Mouse (Mus musculus): ENCODE measurements around the gene Jmjd7. TPM values are rescaled to one million over a fixed set of nuclear protein-coding genes. Genes with fewer than 3 reads are reported as not detected.

Gene Jmjd7
- polyA plus RNA-seq, 1 experiment: 5.9 TPM

DNA sequence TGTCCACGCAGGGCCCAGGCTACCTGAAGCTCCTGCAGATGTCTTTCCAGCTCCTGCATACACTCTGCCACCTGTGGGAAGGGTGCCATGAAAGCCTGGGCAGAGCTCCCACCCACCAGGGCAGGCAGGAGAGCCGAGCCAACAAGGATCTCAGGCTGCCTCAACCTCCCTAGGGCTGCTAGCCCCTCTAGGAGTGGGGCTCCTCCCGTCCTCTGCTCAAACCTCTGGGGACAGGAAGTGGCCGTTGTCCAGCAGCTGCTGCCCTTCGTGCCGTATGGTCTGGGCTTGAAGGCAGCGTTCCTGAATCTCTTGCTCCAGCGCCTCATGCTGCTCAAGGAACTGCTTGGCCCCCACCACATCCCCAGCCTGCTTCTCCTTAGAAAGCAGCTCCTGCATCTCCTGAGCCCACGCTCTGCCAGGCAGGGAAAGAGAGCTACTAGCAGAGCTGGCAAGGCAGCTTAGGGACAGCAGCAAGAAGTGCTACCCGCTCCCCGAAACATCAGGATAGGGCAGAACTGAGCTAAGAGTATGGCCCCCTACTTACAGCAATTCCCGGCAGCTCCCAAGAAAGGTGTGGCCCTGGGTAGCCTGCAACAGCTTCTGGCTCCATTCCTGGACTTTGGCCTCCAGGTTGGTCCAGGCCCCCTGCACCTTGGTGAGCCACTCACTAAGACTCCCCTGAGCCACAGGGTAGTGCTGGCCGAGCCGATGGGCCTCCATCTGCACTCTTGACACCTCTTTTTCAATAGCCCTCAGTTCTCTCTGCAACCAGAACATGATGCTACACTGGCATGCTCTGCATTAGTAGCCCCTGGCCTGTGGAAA is 19.4 kb downstream of the Jmjd7 start:
- DNase-seq (ENCODE audit: low read depth in 1 of 2, low spot score in 2 of 2): no peak
- WGBS: 88% methylated on average over 14 of the region's 14 CpGs
- Histone ChIP-seq H3K27ac (ENCODE audit: insufficient read depth, low read length) (no peak overlapping the region), H3K36me3 (ENCODE audit: control insufficient read depth, insufficient read depth, low read length) (no peaks in the 10 kb centered on the region), H3K4me3 (ENCODE audit: extremely low read depth, insufficient read depth, insufficient read length) (no peak overlapping the region), H3K27me3 (ENCODE audit: control insufficient read depth, insufficient read depth, low read length) (no peaks in the 10 kb centered on the region), H3K4me1 (ENCODE audit: control insufficient read depth, insufficient read depth, insufficient read length) (no peaks in the 10 kb centered on the region)
- TF ChIP-seq CTCF (IDR thresholded peaks at IDR 0.05; ENCODE audit: extremely low read depth, insufficient read depth, insufficient read length, insufficient replicate concordance) (no peak), POLR2A (IDR thresholded peaks at IDR 0.05; ENCODE audit: low read depth, low read length) (no peak)

DNA sequence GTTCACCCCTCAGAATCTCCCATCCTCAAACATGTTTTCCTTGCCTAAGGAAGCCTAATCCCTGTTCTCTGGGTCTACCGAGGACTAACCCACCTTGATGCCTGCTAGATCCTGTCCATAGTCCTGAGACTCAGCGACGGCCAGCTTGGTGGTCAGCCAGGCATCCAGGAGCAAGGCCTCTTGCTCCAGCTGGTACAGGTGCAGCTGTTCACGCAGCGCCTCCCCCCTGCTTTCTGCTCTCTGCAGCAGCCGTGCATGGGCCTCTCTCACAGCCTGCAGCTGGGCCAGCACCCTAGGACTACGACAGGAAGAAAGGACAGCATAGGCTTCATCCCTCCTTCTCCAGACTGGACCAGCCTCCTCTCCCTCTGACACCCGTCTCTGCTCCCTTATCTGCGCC is 20.9 kb downstream of the Jmjd7 start:
- no peaks in the 10 kb centered on the region for H3K36me3 ChIP-seq (ENCODE audit: control insufficient read depth, insufficient read depth, low read length)
- WGBS: 88% methylated on average over 9 of the region's 9 CpGs
- TF ChIP-seq CTCF (IDR thresholded peaks at IDR 0.05; ENCODE audit: extremely low read depth, insufficient read depth, insufficient read length, insufficient replicate concordance) (no peak), POLR2A (IDR thresholded peaks at IDR 0.05; ENCODE audit: low read depth, low read length) (no peak)
- no peaks in the 10 kb centered on the region for H3K27me3 ChIP-seq (ENCODE audit: control insufficient read depth, insufficient read depth, low read length)
- DNase-seq (ENCODE audit: low read depth in 1 of 2, low spot score in 2 of 2): no peak
- H3K4me1 ChIP-seq (ENCODE audit: control insufficient read depth, insufficient read depth, insufficient read length): no peaks in the 10 kb centered on the region
- H3K27ac ChIP-seq (ENCODE audit: insufficient read depth, low read length): no peak overlapping the region
- H3K4me3 ChIP-seq (ENCODE audit: extremely low read depth, insufficient read depth, insufficient read length): no peak overlapping the region

DNA sequence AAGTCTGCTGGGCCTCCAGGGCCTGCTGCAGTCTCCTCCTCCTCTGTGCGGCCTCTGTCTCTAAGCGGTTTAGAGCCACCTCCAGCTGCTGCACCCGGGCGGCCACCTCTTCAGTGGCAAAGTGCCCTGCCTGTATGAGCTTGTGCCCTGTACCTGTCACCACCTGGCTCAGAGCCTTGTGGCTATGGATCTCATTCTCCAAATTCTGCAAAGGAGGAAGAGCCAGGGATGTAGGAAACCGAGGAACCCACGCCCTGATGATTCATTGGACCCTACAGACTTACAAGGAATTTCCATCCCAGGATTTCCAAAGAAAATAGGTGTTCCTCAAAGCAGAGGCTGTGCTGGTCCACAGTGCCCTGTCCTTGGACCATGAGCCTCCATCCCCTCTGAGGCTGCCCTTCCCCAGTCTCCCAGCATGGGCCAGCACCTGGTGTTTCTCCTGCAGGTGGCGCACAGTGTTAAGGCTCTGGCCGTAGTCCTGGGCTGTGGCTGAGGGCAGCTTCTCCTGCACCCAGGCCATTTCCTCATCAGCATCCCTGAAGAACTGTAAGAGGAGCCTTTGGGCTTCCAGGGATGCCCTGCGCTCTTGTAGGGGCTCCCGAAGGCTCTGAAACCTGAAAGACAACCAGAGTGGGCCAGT is 22.5 kb downstream of the Jmjd7 start:
- no peaks in the 10 kb centered on the region for H3K36me3 ChIP-seq (ENCODE audit: control insufficient read depth, insufficient read depth, low read length)
- no peaks in the 10 kb centered on the region for H3K27me3 ChIP-seq (ENCODE audit: control insufficient read depth, insufficient read depth, low read length)
- peak in 1 of 2 experiments; percentile 40 for DNase-seq (ENCODE audit: low read depth in 1 of 2, low spot score in 2 of 2)
- no peak overlapping the region for H3K4me3 ChIP-seq (ENCODE audit: extremely low read depth, insufficient read depth, insufficient read length)
- WGBS: 74% methylated on average over 10 of the region's 10 CpGs
- no peak for TF ChIP-seq POLR2A (IDR thresholded peaks at IDR 0.05; ENCODE audit: low read depth, low read length)
- TF ChIP-seq CTCF (IDR thresholded peaks at IDR 0.05; ENCODE audit: extremely low read depth, insufficient read depth, insufficient read length, insufficient replicate concordance): peak; percentile 39; the same call in 1 of the 2 replicates
- H3K27ac ChIP-seq (ENCODE audit: insufficient read depth, low read length): no peak overlapping the region
- no peaks in the 10 kb centered on the region for H3K4me1 ChIP-seq (ENCODE audit: control insufficient read depth, insufficient read depth, insufficient read length)

DNA sequence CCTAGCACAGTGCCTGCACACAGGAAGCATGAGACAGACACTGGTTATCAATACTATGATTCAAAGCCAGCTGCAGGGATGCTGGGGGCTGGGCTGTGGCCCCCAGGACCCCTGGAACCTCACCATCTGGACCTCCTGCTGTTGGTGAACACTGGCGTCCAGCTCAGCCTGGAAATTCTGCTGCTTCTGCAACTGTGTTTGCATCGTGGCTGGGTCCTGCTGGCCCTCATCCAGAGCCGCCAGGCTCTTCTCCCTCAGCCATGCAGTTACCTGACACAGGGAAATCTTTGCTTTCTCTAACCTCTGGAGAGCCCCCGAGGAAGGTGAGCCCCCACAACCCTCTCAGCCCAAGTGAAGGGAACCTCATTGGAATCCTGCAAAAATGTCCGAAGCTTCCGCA is 24.1 kb downstream of the Jmjd7 start:
- H3K27ac ChIP-seq (ENCODE audit: insufficient read depth, low read length): no peak overlapping the region
- WGBS: 63% methylated on average over 6 of the region's 6 CpGs
- H3K4me3 ChIP-seq (ENCODE audit: extremely low read depth, insufficient read depth, insufficient read length): no peak overlapping the region
- H3K27me3 ChIP-seq (ENCODE audit: control insufficient read depth, insufficient read depth, low read length): no peaks in the 10 kb centered on the region
- no peaks in the 10 kb centered on the region for H3K36me3 ChIP-seq (ENCODE audit: control insufficient read depth, insufficient read depth, low read length)
- DNase-seq (ENCODE audit: low read depth in 1 of 2, low spot score in 2 of 2): no peak
- no peaks in the 10 kb centered on the region for H3K4me1 ChIP-seq (ENCODE audit: control insufficient read depth, insufficient read depth, insufficient read length)
- TF ChIP-seq CTCF (IDR thresholded peaks at IDR 0.05; ENCODE audit: extremely low read depth, insufficient read depth, insufficient read length, insufficient replicate concordance) (no peak), POLR2A (IDR thresholded peaks at IDR 0.05; ENCODE audit: low read depth, low read length) (no peak)

DNA sequence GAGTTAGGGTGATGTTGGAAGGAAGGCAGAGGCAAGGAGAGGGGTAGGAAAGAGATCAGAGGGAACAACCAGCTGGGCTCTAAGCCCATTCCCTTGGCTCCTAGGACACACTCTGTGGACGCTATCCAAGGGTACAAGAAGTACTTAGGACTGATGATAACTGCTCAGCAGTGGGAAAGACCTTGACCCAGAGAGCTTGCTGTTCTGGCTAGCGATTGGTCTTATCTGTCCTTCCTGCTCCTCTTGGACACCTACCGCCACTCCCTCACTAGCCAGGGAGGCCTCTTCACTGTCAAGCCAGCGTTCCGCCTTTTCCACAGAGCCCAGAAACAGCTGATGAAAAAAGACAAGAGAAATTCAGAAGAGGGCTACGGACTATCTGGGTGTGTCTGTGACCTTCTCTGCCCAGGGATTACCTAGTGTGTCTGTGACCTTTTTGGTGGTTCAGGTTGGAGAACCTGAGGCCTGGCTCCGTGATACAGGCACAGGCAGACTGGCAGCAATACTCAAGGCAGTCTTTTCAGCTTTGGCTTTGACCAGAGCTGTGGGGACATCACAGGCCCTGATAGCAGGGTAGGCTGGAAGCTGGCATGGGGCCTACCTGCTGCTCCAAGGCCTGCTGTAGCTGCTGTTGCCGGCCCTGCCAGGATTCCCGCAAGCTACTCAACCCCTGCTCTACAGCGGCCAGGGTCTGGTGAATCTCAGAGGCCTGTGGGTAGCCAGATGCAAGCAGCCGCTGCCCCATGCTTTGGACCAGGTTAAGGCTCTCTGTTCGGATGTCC is 27.7 kb downstream of the Jmjd7 start:
- H3K36me3 ChIP-seq (ENCODE audit: control insufficient read depth, insufficient read depth, low read length): no peaks in the 10 kb centered on the region
- WGBS: 90% methylated on average over 12 of the region's 12 CpGs

DNA sequence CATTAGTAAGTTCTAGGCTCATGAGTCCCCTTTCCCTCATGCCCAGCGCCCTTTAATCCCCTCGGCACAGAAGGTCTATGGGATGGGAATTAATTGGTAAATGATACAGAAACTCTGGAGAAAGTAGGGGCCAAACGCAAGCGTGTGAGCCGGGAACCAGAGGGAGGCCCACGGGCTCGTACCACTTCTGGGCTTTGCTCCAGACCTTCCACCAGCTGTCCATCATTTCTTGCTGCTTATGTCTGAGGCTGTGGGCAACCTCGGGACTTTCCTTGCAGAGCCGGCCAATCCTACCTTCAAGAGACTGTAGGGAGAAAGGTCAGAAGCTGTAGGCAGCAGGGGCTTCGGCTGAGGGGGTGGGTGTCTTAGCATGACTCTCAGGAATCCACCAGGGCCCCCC is 28.6 kb downstream of the Jmjd7 start:
- no peak for DNase-seq (ENCODE audit: low read depth in 1 of 2, low spot score in 2 of 2)
- Histone ChIP-seq H3K27me3 (ENCODE audit: control insufficient read depth, insufficient read depth, low read length) (no peaks in the 10 kb centered on the region), H3K4me1 (ENCODE audit: control insufficient read depth, insufficient read depth, insufficient read length) (no peaks in the 10 kb centered on the region), H3K4me3 (ENCODE audit: extremely low read depth, insufficient read depth, insufficient read length) (no peak overlapping the region), H3K36me3 (ENCODE audit: control insufficient read depth, insufficient read depth, low read length) (no peaks in the 10 kb centered on the region), H3K27ac (ENCODE audit: insufficient read depth, low read length) (no peak overlapping the region)
- no peak for TF ChIP-seq POLR2A (IDR thresholded peaks at IDR 0.05; ENCODE audit: low read depth, low read length)
- no peak for TF ChIP-seq CTCF (IDR thresholded peaks at IDR 0.05; ENCODE audit: extremely low read depth, insufficient read depth, insufficient read length, insufficient replicate concordance)
- 83% methylated on average over 10 of the region's 10 CpGs for whole genome bisulfite sequencing

More for the DNA sequence above, 27.7 kb downstream of the Jmjd7 start:
- no peak overlapping the region for H3K4me3 ChIP-seq (ENCODE audit: extremely low read depth, insufficient read depth, insufficient read length)
- H3K4me1 ChIP-seq (ENCODE audit: control insufficient read depth, insufficient read depth, insufficient read length): no peaks in the 10 kb centered on the region
- TF ChIP-seq POLR2A (IDR thresholded peaks at IDR 0.05; ENCODE audit: low read depth, low read length) (no peak), CTCF (IDR thresholded peaks at IDR 0.05; ENCODE audit: extremely low read depth, insufficient read depth, insufficient read length, insufficient replicate concordance) (no peak)
- DNase-seq (ENCODE audit: low read depth in 1 of 2, low spot score in 2 of 2): no peak
- H3K27me3 ChIP-seq (ENCODE audit: control insufficient read depth, insufficient read depth, low read length): no peaks in the 10 kb centered on the region
- no peak overlapping the region for H3K27ac ChIP-seq (ENCODE audit: insufficient read depth, low read length)

Measured in spleen, adult 2 months (tissue).